Mouse (Mus musculus) cerebellum, adult 2 months (tissue): ENCODE measurements at regions not wholly inside any gene's neighbourhood (a gene's known extent, or its start where the extent isn't known, plus 50 kb on each side); places are given as distances from the start of the nearest gene placed in this dataset.

ENCODE experiments used
- DNase-seq, 2 experiments: peaks; one replicate each; pipeline ENCODE4 v3.0.0; 2021
- H3K27ac ChIP-seq: fragments of 200-500 bp; 2 replicates; pipeline ENCODE4 v1.5.1; 2012; ENCODE audit warnings: low read length, control low read depth, inconsistent platforms; ENCODE audit not compliant: insufficient read depth
- H3K27me3 ChIP-seq: fragments of 200-500 bp; 2 replicates; pipeline ENCODE4 v1.6.1; 2012; ENCODE audit warnings: inconsistent platforms, mild to moderate bottlenecking, low read length, moderate library complexity; ENCODE audit not compliant: control insufficient read depth, insufficient read depth
- H3K4me1 ChIP-seq: fragments of 200-500 bp; 2 replicates; pipeline ENCODE4 v1.6.1; 2011; ENCODE audit warnings: low read length; ENCODE audit not compliant: control insufficient read depth, insufficient read depth
- H3K4me3 ChIP-seq: fragments of 200-500 bp; replicated peaks from 2 replicates; pipeline ENCODE3; 2011; ENCODE audit warnings: mild to moderate bottlenecking, low read depth, low read length, control low read depth; ENCODE audit not compliant: insufficient read depth
- CTCF ChIP-seq: fragments of 200-500 bp; IDR thresholded peaks from 2 replicates; pipeline ENCODE4 v1.5.1; 2011; ENCODE audit warnings: low read depth, mild to moderate bottlenecking, control low read depth, low read length, moderate library complexity, borderline replicate concordance; ENCODE audit not compliant: insufficient read depth
- POLR2A ChIP-seq: fragments of 200-500 bp; IDR thresholded peaks from 2 replicates; pipeline ENCODE4 v1.6.1; 2011; ENCODE audit warnings: low read length, control low read depth, borderline replicate concordance; ENCODE audit not compliant: insufficient read depth
- WGBS: fragments of 180-500 bp; shearing (Covaris S2); methylation state at CpG from one replicate; pipeline ENCODE4 v1.1.7; 2018; 5-methylcytosine and 5-hydroxymethylcytosine counted together

DNA sequence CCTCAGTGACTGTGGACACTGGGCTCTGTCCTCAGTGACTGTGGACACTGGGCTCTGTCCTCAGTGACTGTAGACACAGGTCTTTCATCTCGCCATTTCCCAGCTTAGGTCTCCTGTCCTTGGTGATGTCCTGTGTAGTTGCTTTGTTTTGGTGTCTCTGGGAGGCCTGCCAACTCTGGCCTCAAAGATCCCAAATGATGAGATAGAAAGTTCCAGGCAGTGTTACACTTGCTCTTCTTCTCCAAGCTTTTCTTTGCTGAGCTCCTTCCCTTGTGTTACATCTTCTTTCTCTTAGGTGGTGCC lies 71.0 kb upstream of the Ifne start:
- H3K4me3 ChIP-seq: no peak overlapping the region
- no peak for DNase-seq
- H3K27me3 ChIP-seq: no peaks in the 10 kb centered on the region
- H3K4me1 ChIP-seq: no peaks in the 10 kb centered on the region
- TF ChIP-seq CTCF (no peak), POLR2A (no peak)
- 6% methylated on average over 1 of the region's 1 CpGs for WGBS
- H3K27ac ChIP-seq: no peak overlapping the region

GRCm38 (mm10) chr4:88950181-88951033 lies 70.4 kb upstream of the Ifne start:
- no peaks in the 10 kb centered on the region for H3K27me3 ChIP-seq
- no peak for DNase-seq
- 44% methylated on average over 12 of the region's 12 CpGs for whole genome bisulfite sequencing

GRCm38 (mm10) chr4:88948027-88948859 lies 68.2 kb upstream of the Ifne start:
- Histone ChIP-seq H3K27ac (no peak overlapping the region), H3K27me3 (no peaks in the 10 kb centered on the region), H3K4me3 (no peak overlapping the region), H3K4me1 (no peaks in the 10 kb centered on the region)
- WGBS: 86% methylated on average over 4 of the region's 4 CpGs
- TF ChIP-seq POLR2A (no peak), CTCF (no peak)
- no peak for DNase-seq

More at GRCm38 (mm10) chr4:88950181-88951033, 70.4 kb upstream of the Ifne start:
- TF ChIP-seq POLR2A (no peak), CTCF (no peak)
- no peak overlapping the region for H3K4me3 ChIP-seq
- H3K27ac ChIP-seq: no peak overlapping the region
- H3K4me1 ChIP-seq: no peaks in the 10 kb centered on the region

DNA sequence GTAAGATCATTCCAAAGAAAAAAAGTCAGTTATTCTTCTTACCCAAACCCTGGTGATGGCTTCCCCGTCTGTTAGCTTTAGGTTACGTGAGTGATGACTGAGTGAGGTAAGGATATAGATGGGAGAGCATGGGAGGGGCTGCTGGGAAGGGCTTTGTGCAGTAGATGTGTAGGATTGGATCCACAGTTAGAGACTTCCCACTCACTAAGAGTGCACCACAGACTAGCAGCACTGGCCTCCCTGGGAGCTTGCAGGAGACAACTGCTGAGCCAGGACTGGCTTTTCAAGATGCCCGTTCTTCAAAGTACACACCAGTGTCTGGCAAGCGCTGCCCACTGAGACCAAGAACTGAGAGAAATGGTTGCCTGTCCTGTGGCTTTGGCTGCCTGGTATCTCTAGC lies 62.0 kb upstream of the Ifne start:
- TF ChIP-seq CTCF: no peak
- TF ChIP-seq POLR2A: no peak
- H3K27me3 ChIP-seq: no peaks in the 10 kb centered on the region
- no peak for DNase-seq
- no peak overlapping the region for H3K4me3 ChIP-seq
- WGBS: 78% methylated on average over 4 of the region's 4 CpGs
- no peaks in the 10 kb centered on the region for H3K4me1 ChIP-seq
- no peak overlapping the region for H3K27ac ChIP-seq

DNA sequence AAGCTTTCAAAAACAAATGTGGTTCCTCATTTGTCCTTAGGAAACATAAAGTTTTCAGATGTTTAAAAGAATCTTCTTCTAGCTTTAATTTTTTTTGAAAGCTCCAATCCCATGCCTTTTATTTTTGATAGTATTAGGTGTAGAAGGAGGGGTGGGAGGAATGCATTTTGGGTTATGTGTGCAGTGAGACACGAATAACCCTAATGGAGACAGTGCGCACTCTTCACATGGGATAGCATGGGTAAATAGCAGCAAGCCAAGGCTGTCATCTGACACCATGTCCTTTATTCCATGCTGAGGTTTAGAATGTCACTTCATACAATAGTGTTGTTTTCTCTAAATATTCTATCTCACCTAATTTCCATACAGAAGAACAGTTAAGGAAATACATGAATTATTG lies 60.7 kb upstream of the Ifne start:
- Histone ChIP-seq H3K4me1 (no peaks in the 10 kb centered on the region), H3K4me3 (no peak overlapping the region), H3K27me3 (no peaks in the 10 kb centered on the region), H3K27ac (no peak overlapping the region)
- WGBS: 77% methylated on average over 2 of the region's 2 CpGs
- no peak for DNase-seq
- TF ChIP-seq POLR2A: no peak
- no peak for TF ChIP-seq CTCF

GRCm38 (mm10) chr4:88939397-88939796 lies 59.4 kb upstream of the Ifne start:
- no peak overlapping the region for H3K27ac ChIP-seq
- 73% methylated on average over 4 of the region's 4 CpGs for WGBS
- no peaks in the 10 kb centered on the region for H3K4me1 ChIP-seq
- H3K27me3 ChIP-seq: no peaks in the 10 kb centered on the region
- no peak for DNase-seq
- no peak overlapping the region for H3K4me3 ChIP-seq
- TF ChIP-seq CTCF: no peak
- TF ChIP-seq POLR2A: no peak

GRCm38 (mm10) chr4:88938712-88939032 lies 58.7 kb upstream of the Ifne start:
- no peak overlapping the region for H3K27ac ChIP-seq
- 11% methylated on average over 11 of the region's 11 CpGs for WGBS
- H3K4me1 ChIP-seq: no peaks in the 10 kb centered on the region
- peak in 1 of 2 experiments; percentile 60 for DNase-seq
- H3K27me3 ChIP-seq: no peaks in the 10 kb centered on the region
- peak overlapping the region; percentile 13 for H3K4me3 ChIP-seq
- TF ChIP-seq POLR2A: no peak
- TF ChIP-seq CTCF: no peak

DNA sequence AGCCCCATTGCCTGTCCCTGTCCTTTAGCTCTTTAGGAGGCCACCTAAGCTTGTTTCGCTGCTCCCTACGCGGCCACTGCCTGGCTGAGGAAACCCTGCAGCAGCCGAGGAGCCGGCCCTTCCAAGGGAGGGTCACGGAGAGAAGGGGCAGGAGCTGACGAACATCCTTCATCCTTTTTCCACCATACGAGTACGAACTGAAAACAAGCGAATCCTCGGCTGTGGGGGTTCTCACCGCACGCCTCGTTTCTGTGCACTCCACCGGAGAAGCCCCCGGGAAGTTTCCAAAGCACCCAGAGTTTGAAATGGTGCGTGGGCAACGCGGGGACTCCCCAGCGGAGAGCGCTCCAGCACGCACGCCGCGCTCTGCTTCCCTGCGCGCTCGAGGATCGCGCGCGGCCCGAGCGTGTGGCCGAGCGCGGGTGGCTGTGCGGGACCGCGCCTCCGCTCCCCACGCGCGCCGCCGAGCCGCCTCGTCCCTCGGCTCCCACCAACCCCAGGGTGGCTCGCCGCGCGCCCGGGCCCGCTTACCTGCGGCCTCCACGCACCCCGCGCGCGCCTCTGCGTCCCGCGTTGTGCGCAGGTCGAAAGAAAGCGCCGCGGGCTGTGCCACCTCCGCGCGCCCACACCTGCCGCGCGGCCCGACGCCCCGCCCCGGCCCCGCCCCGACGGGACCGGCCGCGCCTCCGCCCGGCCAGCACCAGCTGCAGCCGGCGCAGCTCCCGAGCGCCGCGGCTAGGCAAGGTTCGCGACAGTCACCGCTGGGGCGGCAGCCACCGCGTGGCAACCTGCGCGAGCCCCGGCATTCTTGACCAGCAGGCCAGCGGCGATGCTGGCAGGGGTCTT lies 58.1 kb upstream of the Ifne start:
- no peak overlapping the region for H3K27ac ChIP-seq
- H3K4me3 ChIP-seq: peak overlapping the region; percentile 13
- H3K4me1 ChIP-seq: no peaks in the 10 kb centered on the region
- TF ChIP-seq CTCF (no peak), POLR2A (no peak)
- H3K27me3 ChIP-seq: no peaks in the 10 kb centered on the region
- under 1% methylated on average over 103 of the region's 104 CpGs for WGBS
- peak; percentile 60 to 67 for DNase-seq
